ENCODE assay signal across 7 mouse cellular contexts in genomic region chr11:23954323-23954722, GRCm38 (mm10). TPM values are rescaled to one million over a fixed set of nuclear protein-coding genes. Genes with fewer than 3 reads are reported as not detected.
DNase-seq lines count a peak whose midpoint lies in the region; ATAC-seq lines count a peak whose summit lies in the region.

No protein-coding gene starts in this region.

- no peak overlapping the region for H3K27ac ChIP-seq in liver, embryonic 11.5 days (ENCODE audit: low read depth, low read length)
- no peak overlapping the region for H3K27ac ChIP-seq in liver, embryonic 12.5 days
- no peak overlapping the region for H3K27ac ChIP-seq in hindbrain, embryonic 15.5 days (replicated peaks)

- no peaks in the 10 kb centered on the region for H3K9me3 ChIP-seq in liver, embryonic 11.5 days (ENCODE audit: control insufficient read depth, low read length)
- H3K9me3 ChIP-seq in liver, embryonic 12.5 days (replicated peaks) = 0 out of 2 replicates have a peak, but pooled peaks cover 5% of the 10 kb centered on the region
- H3K9me3 ChIP-seq in hindbrain, embryonic 15.5 days = no peaks in the 10 kb centered on the region

- no peaks in the 10 kb centered on the region for H3K27me3 ChIP-seq in liver, embryonic 11.5 days (replicated peaks; ENCODE audit: control insufficient read depth, insufficient read depth, low read length)
- peaks cover 7% of the 10 kb centered on the region; the same call in 1 of the 2 replicates for H3K27me3 ChIP-seq in liver, embryonic 12.5 days (replicated peaks)
- H3K27me3 ChIP-seq in hindbrain, embryonic 15.5 days = no peaks in the 10 kb centered on the region

- no peaks in the 10 kb centered on the region for H3K4me1 ChIP-seq in liver, embryonic 11.5 days (replicated peaks; ENCODE audit: control insufficient read depth, insufficient read depth, low read length)
- H3K4me1 ChIP-seq in liver, embryonic 12.5 days = no peaks in the 10 kb centered on the region
- 0 out of 2 replicates have a peak, but pooled peaks cover 5% of the 10 kb centered on the region for H3K4me1 ChIP-seq in hindbrain, embryonic 15.5 days (replicated peaks)

- H3K36me3 ChIP-seq in liver, embryonic 11.5 days (ENCODE audit: control insufficient read depth, insufficient read depth, low read length) = no peaks in the 10 kb centered on the region
- no peaks in the 10 kb centered on the region for H3K36me3 ChIP-seq in liver, embryonic 12.5 days
- no peaks in the 10 kb centered on the region for H3K36me3 ChIP-seq in hindbrain, embryonic 15.5 days

- DNase-seq in liver, embryonic 11.5 days (ENCODE audit: low spot score) = no peak
- DNase-seq in brain, adult 2 months (ENCODE audit: low read depth, low spot score) = peak; percentile 20
- DNase-seq in retina, embryonic 14.5 days (ENCODE audit: low spot score) = peak; percentile 78
- no peak for DNase-seq in right cerebral cortex, postnatal 36 days (ENCODE audit: low spot score in 2 of 2)
- DNase-seq in left cerebral cortex, adult 9 months (ENCODE audit: low spot score in 2 of 2) = no peak

- no peak overlapping the region for H3K4me3 ChIP-seq in liver, embryonic 11.5 days (ENCODE audit: low read depth, low read length)
- no peak overlapping the region for H3K4me3 ChIP-seq in liver, embryonic 12.5 days
- H3K4me3 ChIP-seq in hindbrain, embryonic 15.5 days = no peak overlapping the region

- peak overlapping the region; percentile 3; the same call in 1 of the 2 replicates for H3K4me2 ChIP-seq in liver, embryonic 11.5 days
- no peak overlapping the region for H3K4me2 ChIP-seq in liver, embryonic 12.5 days
- peak overlapping the region; percentile 38 for H3K4me2 ChIP-seq in hindbrain, embryonic 15.5 days

- H3K9ac ChIP-seq in liver, embryonic 11.5 days (ENCODE audit: low read depth, low read length) = no peak overlapping the region
- no peak overlapping the region for H3K9ac ChIP-seq in liver, embryonic 12.5 days
- no peak overlapping the region for H3K9ac ChIP-seq in hindbrain, embryonic 15.5 days

- 4% methylated on average over 4 of the region's 4 CpGs for WGBS in liver, embryonic 11.5 days
- WGBS in liver, embryonic 12.5 days (ENCODE audit: insufficient replicate concordance) = 2% methylated on average over 4 of the region's 4 CpGs
- WGBS in hindbrain, embryonic 15.5 days = 1% methylated on average over 4 of the region's 4 CpGs

- ATAC-seq in liver, embryonic 11.5 days (replicated peaks; ENCODE audit: low FRiP score) = no peak
- no peak for ATAC-seq in liver, embryonic 12.5 days
- ATAC-seq in hindbrain, embryonic 15.5 days (ENCODE audit: low FRiP score, low read depth) = no peak

RNA-seq across cellular contexts. Expression of gene Papolg, which starts 59.3 kb away (rescaled TPM):
- polyA plus RNA-seq in liver, embryonic 11.5 days (2014; fragmentation: Nextera tagmentation; extraction: Ambion mirVana) = 11.1 and 13.4 TPM in 2 replicates
- polyA plus RNA-seq in liver, embryonic 12.5 days (2016; fragmentation: Nextera tagmentation; extraction: Ambion mirVana) = 7.0 and 7.5 TPM in 2 replicates
- 18.2 and 18.6 TPM in 2 replicates for polyA plus RNA-seq in hindbrain, embryonic 15.5 days (2015; fragmentation: Nextera tagmentation; extraction: Ambion mirVana)

Comparison
In these comparisons a context has a peak if more than half of its experiments do, and no peak if none do; other contexts are left out.
1. DNase-seq: peak in brain, adult 2 months (single experiment) and retina, embryonic 14.5 days (single experiment); none in liver, embryonic 11.5 days (single experiment), right cerebral cortex, postnatal 36 days (0 of 2) and left cerebral cortex, adult 9 months (0 of 2).